Mouse (Mus musculus) megakaryocyte, adult 5-6 weeks (primary cell): ENCODE measurements around the gene Olfr768. TPM values are rescaled to one million over a fixed set of nuclear protein-coding genes. Genes with fewer than 3 reads are reported as not detected.
"Not testable (repeated sequence)": the region's sequence is repeated elsewhere in the genome, so short reads cannot be mapped to it uniquely, and the experiment has no call there.

Experiments
- ATAC-seq: 2 replicates; pipeline ENCODE4 v1.8.0; 2016; ENCODE audit warnings: mild to moderate bottlenecking, inconsistent platforms; ENCODE audit not compliant: poor library complexity, severe bottlenecking
- total RNA-seq, 2 experiments: library from RNA; stranded (forward) in 1 of 2; stranded (reverse) in 1 of 2; fragments of 153-499, 151-499 nt in 1 of 2; fragments of 221-1000, 200-1000 nt in 1 of 2; gene quantifications; 2 replicates each; pipeline versions ENCODE4 v1.2.3 to v1.2.4; 2015 to 2017

Olfr768 gene
- not detected in 2 replicates for total RNA-seq (2015)
- not detected in 2 replicates for total RNA-seq (2017)

DNA sequence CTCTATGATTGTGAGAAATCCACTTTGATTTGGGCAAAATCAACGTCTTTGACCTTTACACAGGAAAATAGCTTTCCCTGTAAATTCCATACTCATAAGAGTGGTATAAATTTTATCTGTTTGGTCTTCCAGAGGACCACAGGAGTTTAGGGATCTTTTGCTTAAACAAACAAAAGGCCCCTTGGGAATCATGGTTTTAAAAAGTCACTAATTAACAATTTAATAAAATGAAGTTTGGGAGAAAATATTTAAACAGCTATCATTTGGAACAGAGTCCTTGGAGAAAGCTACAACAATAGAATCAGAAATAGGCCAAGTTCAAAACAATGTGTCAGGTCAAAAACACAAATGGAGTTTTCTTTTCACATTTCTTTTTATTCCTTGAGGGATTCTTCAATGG lies at the start of gene Olfr768:
Gene Olfr768 (minus strand): TSS at position 101 of the 400 bp plus-strand sequence.
- no peak for ATAC-seq

DNA sequence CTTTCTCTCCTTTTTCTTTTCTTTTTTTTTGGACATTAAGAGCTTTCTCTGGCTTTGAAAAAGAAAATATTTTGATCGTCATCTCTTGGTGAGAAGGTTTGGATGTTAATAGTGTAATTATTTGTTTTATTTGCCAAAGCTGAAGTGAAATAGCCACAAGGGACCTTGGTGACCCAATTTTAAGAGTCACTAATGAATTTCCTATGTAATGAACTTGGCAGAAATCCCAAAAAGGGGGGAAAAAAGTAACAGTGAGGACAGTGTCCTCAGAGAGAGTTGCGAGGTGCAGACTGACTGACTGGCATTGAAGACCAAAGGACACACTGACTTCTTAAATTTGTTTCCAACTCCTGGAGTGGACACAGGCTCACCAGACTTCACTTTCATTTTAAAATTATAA lies 39.7 kb upstream of the Olfr768 start, which contains the start of gene Olfr770:
Gene Olfr770 (minus strand): TSS at position 101 of the 400 bp plus-strand sequence.
- ATAC-seq, result no peak

DNA sequence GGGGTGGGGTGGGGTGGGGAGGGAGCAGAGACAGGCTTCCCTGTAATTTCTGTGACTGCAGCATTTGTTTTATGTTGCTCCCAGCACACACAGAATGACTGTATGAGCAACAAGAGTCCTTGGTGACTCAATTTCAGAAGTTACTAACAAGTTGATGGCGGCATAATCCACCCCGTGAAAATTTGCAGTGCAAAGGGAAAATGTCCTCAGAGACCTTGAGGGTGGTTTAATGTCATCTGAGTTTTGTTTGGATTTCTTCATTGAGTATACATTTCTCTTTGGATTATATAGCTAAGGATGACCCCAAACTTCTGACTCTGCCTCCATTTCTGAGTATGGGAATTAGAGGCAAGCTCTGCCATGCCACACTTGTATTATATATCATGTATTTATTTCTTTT lies 18.6 kb upstream of the Olfr768 start, which contains the start of gene Olfr769:
Gene Olfr769 (minus strand): TSS at position 101 of the 400 bp plus-strand sequence.
- no peak for ATAC-seq

DNA sequence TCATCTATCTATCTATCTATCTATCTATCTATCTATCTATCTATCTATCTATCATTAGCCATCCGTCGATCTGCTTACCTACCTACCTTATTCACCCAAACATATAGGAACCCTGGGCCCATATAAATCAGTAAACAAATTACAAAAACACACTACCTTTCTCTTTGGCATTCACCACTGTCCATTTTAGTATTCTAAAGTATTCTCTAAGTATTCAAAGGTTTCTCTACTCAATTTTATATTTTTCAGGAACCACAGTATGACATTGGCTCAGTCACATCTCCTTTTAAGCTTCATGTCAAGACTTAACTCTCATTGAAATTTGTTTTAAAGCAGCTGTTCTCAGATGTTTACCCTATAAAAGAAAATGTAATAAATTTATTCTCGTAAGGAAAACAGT lies 16.0 kb upstream of the Olfr768 start:
- ATAC-seq, result no peak

DNA sequence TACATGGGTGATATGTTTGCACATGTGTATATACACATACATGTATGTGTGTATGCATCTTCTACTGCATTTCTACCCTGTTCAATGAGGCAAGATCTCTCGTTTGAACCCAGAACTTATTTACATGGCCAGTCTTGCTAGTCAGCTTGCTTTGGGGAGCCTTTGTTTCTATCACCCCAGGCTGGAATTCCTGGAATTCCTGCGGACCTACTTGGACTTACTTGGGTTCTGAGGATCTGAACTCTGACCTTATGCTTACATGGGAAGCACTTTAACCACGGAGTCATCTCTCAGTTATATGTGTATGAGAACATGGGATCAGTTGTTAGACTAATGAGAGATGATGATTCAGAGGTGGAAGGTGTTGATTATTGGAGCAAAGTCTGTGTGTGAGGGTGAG lies 2.1 kb upstream of the Olfr768 start:
- ATAC-seq, result no peak

DNA sequence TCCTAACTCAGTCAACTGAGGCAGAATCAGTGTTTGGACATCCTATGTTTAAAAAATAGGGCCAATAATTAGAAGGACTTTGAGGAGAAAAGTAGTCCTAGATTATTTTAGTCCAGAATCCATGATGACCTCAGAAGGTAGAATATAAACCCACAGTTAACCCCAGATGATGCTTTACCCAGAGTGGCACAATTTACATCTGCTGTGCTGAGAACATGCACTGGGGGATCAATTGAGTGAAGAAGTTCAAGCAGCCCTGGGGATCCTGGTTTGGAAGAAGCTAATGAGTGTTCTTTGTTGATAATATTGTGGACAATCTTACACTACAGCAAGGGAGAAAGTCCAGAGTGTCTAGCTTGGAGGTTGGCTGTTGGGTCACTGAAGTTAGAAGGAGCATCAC lies 16.4 kb downstream of the Olfr768 start, which contains the start of gene Olfr767:
Gene Olfr767 (minus strand): TSS at position 101 of the 400 bp plus-strand sequence.
- not testable (repeated sequence) for ATAC-seq

DNA sequence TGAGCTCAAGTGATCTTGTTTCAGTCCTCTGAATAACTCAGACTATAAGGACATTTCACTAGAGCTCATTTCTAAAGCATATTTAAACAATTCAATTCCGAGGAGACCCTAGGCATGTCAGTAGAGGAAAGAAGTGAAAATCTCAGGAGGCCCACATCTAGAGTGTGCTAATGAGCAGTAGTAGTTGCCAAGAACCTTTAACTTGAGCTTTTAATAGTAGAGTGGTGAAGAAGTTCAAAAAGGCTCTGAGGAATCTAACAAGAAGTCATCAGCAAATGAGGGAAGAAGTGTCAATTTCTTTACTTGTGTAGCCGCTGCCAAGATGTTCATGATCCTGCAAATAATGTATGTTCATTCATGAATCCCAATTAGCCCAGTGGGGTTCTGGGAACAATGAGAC lies 30.3 kb downstream of the Olfr768 start, which contains the start of gene Olfr766-ps1:
Gene Olfr766-ps1 (minus strand): TSS at position 101 of the 400 bp plus-strand sequence.
- ATAC-seq, result no peak

DNA sequence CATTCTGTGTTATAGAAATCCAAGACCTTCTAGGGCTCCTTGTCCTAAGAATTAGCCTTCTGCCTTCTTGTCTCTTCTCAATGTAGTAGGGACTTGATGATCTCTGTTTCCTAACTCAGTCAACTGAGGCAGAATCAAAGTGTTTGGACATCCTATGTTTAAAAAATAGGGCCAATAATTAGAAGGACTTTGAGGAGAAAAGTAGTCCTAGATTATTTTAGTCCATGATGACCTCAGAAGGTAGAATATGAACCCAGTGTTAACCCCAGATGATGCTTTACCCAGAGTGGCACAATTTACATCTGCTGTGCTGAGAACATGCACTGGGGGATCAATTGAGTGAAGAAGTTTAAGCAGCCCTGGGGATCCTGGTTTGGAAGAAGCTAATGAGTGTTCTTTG lies 49.3 kb downstream of the Olfr768 start, which contains the start of gene Olfr765:
Gene Olfr765 (minus strand): TSS at position 101 of the 400 bp plus-strand sequence.
- ATAC-seq, result not testable (repeated sequence)

Other genes with a start within 250 kb of the Olfr768 start
- gene Gdf11, start 207.7 kb downstream of the Olfr768 start, total RNA-seq (2015), result 0.07 and 0.18 TPM in 2 replicates
- gene Gdf11, start 207.7 kb downstream of the Olfr768 start, total RNA-seq (2017), result 0.18 and 0.28 TPM in 2 replicates
- gene Cd63, start 198.4 kb downstream of the Olfr768 start, total RNA-seq (2015), result 60.5 and 76.0 TPM in 2 replicates
- 46.8 and 47.1 TPM in 2 replicates for gene Cd63, start 198.4 kb downstream of the Olfr768 start, total RNA-seq (2017)
- 3.4 and 6.0 TPM in 2 replicates for gene Rdh5, start 176.5 kb downstream of the Olfr768 start, total RNA-seq (2015)
- gene Rdh5, start 176.5 kb downstream of the Olfr768 start, total RNA-seq (2017), result 0.94 and 3.6 TPM in 2 replicates
- 190 and 212 TPM in 2 replicates for gene Bloc1s1, start 175.3 kb downstream of the Olfr768 start, total RNA-seq (2015)
- gene Bloc1s1, start 175.3 kb downstream of the Olfr768 start, total RNA-seq (2017), result 135 and 165 TPM in 2 replicates
- gene Itga7, start 165.6 kb downstream of the Olfr768 start, total RNA-seq (2015), result not detected in 2 replicates
- gene Itga7, start 165.6 kb downstream of the Olfr768 start, total RNA-seq (2017), result not detected in 2 replicates
- not detected in 2 replicates for gene Mettl7b, start 138.4 kb downstream of the Olfr768 start, total RNA-seq (2015)
- not detected in 2 replicates for gene Mettl7b, start 138.4 kb downstream of the Olfr768 start, total RNA-seq (2017)
- gene Olfr9, start 109.9 kb downstream of the Olfr768 start, total RNA-seq (2015), result not detected in 2 replicates
- gene Olfr9, start 109.9 kb downstream of the Olfr768 start, total RNA-seq (2017), result not detected in 2 replicates
- gene Olfr763, start 88.6 kb downstream of the Olfr768 start, total RNA-seq (2015), result not detected in 2 replicates
- not detected in 2 replicates for gene Olfr763, start 88.6 kb downstream of the Olfr768 start, total RNA-seq (2017)
- not detected in 2 replicates for gene Olfr764-ps1, start 59.5 kb downstream of the Olfr768 start, total RNA-seq (2015)
- gene Olfr764-ps1, start 59.5 kb downstream of the Olfr768 start, total RNA-seq (2017), result not detected in 2 replicates
- gene Olfr765, start 49.4 kb downstream of the Olfr768 start, total RNA-seq (2015), result not detected in 2 replicates
- not detected in 2 replicates for gene Olfr765, start 49.4 kb downstream of the Olfr768 start, total RNA-seq (2017)
- gene Olfr766-ps1, start 30.4 kb downstream of the Olfr768 start, total RNA-seq (2015), result not detected in 2 replicates
- gene Olfr766-ps1, start 30.4 kb downstream of the Olfr768 start, total RNA-seq (2017), result not detected in 2 replicates
- not detected in 2 replicates for gene Olfr767, start 16.5 kb downstream of the Olfr768 start, total RNA-seq (2015)
- not detected in 2 replicates for gene Olfr767, start 16.5 kb downstream of the Olfr768 start, total RNA-seq (2017)
- not detected in 2 replicates for gene Olfr769, start 18.5 kb upstream of the Olfr768 start, total RNA-seq (2015)
- not detected in 2 replicates for gene Olfr769, start 18.5 kb upstream of the Olfr768 start, total RNA-seq (2017)
- not detected in 2 replicates for gene Olfr770, start 39.6 kb upstream of the Olfr768 start, total RNA-seq (2015)
- gene Olfr770, start 39.6 kb upstream of the Olfr768 start, total RNA-seq (2017), result not detected in 2 replicates
- not detected in 2 replicates for gene Olfr771, start 65.4 kb upstream of the Olfr768 start, total RNA-seq (2015)
- not detected in 2 replicates for gene Olfr771, start 65.4 kb upstream of the Olfr768 start, total RNA-seq (2017)
- not detected in 2 replicates for gene Olfr772, start 78.5 kb upstream of the Olfr768 start, total RNA-seq (2015)
- not detected in 2 replicates for gene Olfr772, start 78.5 kb upstream of the Olfr768 start, total RNA-seq (2017)
- gene Olfr773, start 88.0 kb upstream of the Olfr768 start, total RNA-seq (2015), result not detected in 2 replicates
- not detected in 2 replicates for gene Olfr773, start 88.0 kb upstream of the Olfr768 start, total RNA-seq (2017)
- not detected in 2 replicates for gene Olfr774, start 136.8 kb upstream of the Olfr768 start, total RNA-seq (2015)
- gene Olfr774, start 136.8 kb upstream of the Olfr768 start, total RNA-seq (2017), result not detected in 2 replicates
- not detected in 2 replicates for gene Olfr775, start 149.0 kb upstream of the Olfr768 start, total RNA-seq (2015)
- not detected in 2 replicates for gene Olfr775, start 149.0 kb upstream of the Olfr768 start, total RNA-seq (2017)
- not detected in 2 replicates for gene Olfr776, start 159.8 kb upstream of the Olfr768 start, total RNA-seq (2015)
- gene Olfr776, start 159.8 kb upstream of the Olfr768 start, total RNA-seq (2017), result not detected in 2 replicates
- not detected in 2 replicates for gene Olfr777, start 172.1 kb upstream of the Olfr768 start, total RNA-seq (2015)
- not detected in 2 replicates for gene Olfr777, start 172.1 kb upstream of the Olfr768 start, total RNA-seq (2017)
- not detected in 2 replicates for gene Olfr780, start 218.7 kb upstream of the Olfr768 start, total RNA-seq (2015)
- not detected in 2 replicates for gene Olfr780, start 218.7 kb upstream of the Olfr768 start, total RNA-seq (2017)
- gene Olfr781, start 229.5 kb upstream of the Olfr768 start, total RNA-seq (2015), result not detected in 2 replicates
- gene Olfr781, start 229.5 kb upstream of the Olfr768 start, total RNA-seq (2017), result not detected in 2 replicates
- gene Olfr782, start 249.5 kb upstream of the Olfr768 start, total RNA-seq (2015), result not detected in 2 replicates
- not detected in 2 replicates for gene Olfr782, start 249.5 kb upstream of the Olfr768 start, total RNA-seq (2017)